Mouse (Mus musculus): ENCODE measurements around the gene H2-M10.1. TPM values are rescaled to one million over a fixed set of nuclear protein-coding genes. Genes with fewer than 3 reads are reported as not detected.
A peak's percentile ranks its signal among the peaks of the same experiment; 100 is the strongest.
"Not testable (repeated sequence)": the region's sequence is repeated elsewhere in the genome, so short reads cannot be mapped to it uniquely, and the experiment has no call there.

The H2-M10.1 gene
- total and polyA plus RNA-seq, 2 experiments from 2014 or later, result not detected

GRCm38 (mm10) chr17:36315041-36315688, 10.8 kb downstream of the H2-M10.1 start:
- ATAC-seq (peak; percentile 94), DNase-seq (peak; percentile 87)
- H3K4me1 ChIP-seq (ENCODE audit: insufficient read depth), result 0 out of 2 replicates have a peak, but pooled peaks cover 5% of the 10 kb centered on the region
- H3K9ac ChIP-seq, result peak overlapping the region; percentile 69
- under 1% methylated on average over 19 of the region's 19 CpGs for WGBS
- no peaks in the 10 kb centered on the region for H3K36me3 ChIP-seq (ENCODE audit: insufficient read depth)
- peak overlapping the region; percentile 63 for H3K4me3 ChIP-seq (ENCODE audit: low read depth, low read length)
- no peaks in the 10 kb centered on the region for H3K27me3 ChIP-seq (ENCODE audit: insufficient read depth, low read length)
- TF ChIP-seq CTCF (IDR thresholded peaks at IDR 0.05; ENCODE audit: low read depth), result no peak
- H3K4me2 ChIP-seq (ENCODE audit: low read depth), result peak overlapping the region; percentile 68
- no peaks in the 10 kb centered on the region for H3K9me3 ChIP-seq (ENCODE audit: low read length)
- peak overlapping the region; percentile 92 for H3K27ac ChIP-seq (ENCODE audit: low read depth, low read length)

DNA sequence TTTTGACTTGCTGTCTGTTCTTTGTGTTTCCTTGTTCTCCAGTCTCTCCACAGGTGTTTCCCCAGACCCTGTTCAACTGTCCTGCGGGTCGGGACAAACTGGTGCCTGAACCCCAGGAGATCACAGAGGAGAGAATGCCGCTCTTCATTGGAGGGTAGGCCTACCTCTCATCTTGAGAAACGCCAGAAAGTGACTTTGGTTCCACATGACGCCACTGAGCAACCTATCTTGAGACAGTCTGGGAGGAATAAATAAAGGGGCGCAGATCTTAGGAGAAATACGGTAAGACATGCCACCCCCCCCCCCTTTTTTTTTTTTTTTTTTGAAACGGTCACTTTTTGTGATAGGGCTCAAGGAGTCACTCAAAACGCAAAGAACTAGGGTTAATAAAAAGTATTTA, 11.4 kb downstream of the H2-M10.1 start:
- Histone ChIP-seq H3K4me1 (ENCODE audit: insufficient read depth) (0 out of 2 replicates have a peak, but pooled peaks cover 5% of the 10 kb centered on the region), H3K4me2 (ENCODE audit: low read depth) (peak overlapping the region; percentile 68), H3K4me3 (ENCODE audit: low read depth, low read length) (peak overlapping the region; percentile 63), H3K9ac (peak overlapping the region; percentile 69), H3K36me3 (ENCODE audit: insufficient read depth) (no peaks in the 10 kb centered on the region), H3K27me3 (ENCODE audit: insufficient read depth, low read length) (no peaks in the 10 kb centered on the region), H3K27ac (ENCODE audit: low read depth, low read length) (peak overlapping the region; percentile 92; the same call in 1 of the 2 replicates), H3K9me3 (ENCODE audit: low read length) (no peaks in the 10 kb centered on the region)
- peak; percentile 73 for DNase-seq
- TF ChIP-seq CTCF (IDR thresholded peaks at IDR 0.05; ENCODE audit: low read depth), result no peak
- ATAC-seq, result peak; percentile 61
- 2% methylated on average over 9 of the region's 9 CpGs for WGBS

- Histone ChIP-seq H3K9ac (no peak overlapping the region), H3K36me3 (ENCODE audit: insufficient read depth) (no peaks in the 10 kb centered on the region), H3K27me3 (ENCODE audit: insufficient read depth, low read length) (no peaks in the 10 kb centered on the region), H3K9me3 (ENCODE audit: low read length) (no peaks in the 10 kb centered on the region), H3K4me3 (ENCODE audit: low read depth, low read length) (no peak overlapping the region), H3K4me1 (ENCODE audit: insufficient read depth) (no peaks in the 10 kb centered on the region), H3K27ac (ENCODE audit: low read depth, low read length) (no peak overlapping the region), H3K4me2 (ENCODE audit: low read depth) (0 out of 2 replicates have a peak overlapping the region, but pooled peaks have one; percentile 23)
- ATAC-seq (no peak), DNase-seq (no peak)
- TF ChIP-seq CTCF (IDR thresholded peaks at IDR 0.05; ENCODE audit: low read depth), result no peak
- WGBS, result 38% methylated on average over 1 of the region's 1 CpGs
Observed at GRCm38 (mm10) chr17:36309293-36309692, 16.7 kb downstream of the H2-M10.1 start.

- not testable (repeated sequence) for H3K36me3 ChIP-seq (ENCODE audit: insufficient read depth); H3K27ac ChIP-seq (ENCODE audit: low read depth, low read length); H3K4me1 ChIP-seq (ENCODE audit: insufficient read depth); H3K9me3 ChIP-seq (ENCODE audit: low read length); H3K27me3 ChIP-seq (ENCODE audit: insufficient read depth, low read length); H3K9ac ChIP-seq; H3K4me3 ChIP-seq (ENCODE audit: low read depth, low read length)
- DNase-seq (peak; percentile 91), ATAC-seq (peak; percentile 89)
- 1% methylated on average over 3 of the region's 3 CpGs for WGBS
- H3K4me2 ChIP-seq (ENCODE audit: low read depth), result peak overlapping the region; percentile 23; the same call in 1 of the 2 replicates
- TF ChIP-seq CTCF (IDR thresholded peaks at IDR 0.05; ENCODE audit: low read depth), result peak; percentile 84
Observed at GRCm38 (mm10) chr17:36308855-36309254, 17.1 kb downstream of the H2-M10.1 start.

GRCm38 (mm10) chr17:36286390-36286789, 39.6 kb downstream of the H2-M10.1 start, which contains the start of gene H2-M10.2:
H2-M10.2 (minus strand) TSS chr17:36286490.
- Histone ChIP-seq H3K27me3 (ENCODE audit: insufficient read depth, low read length) (no peaks in the 10 kb centered on the region), H3K4me1 (ENCODE audit: insufficient read depth) (no peaks in the 10 kb centered on the region), H3K9me3 (ENCODE audit: low read length) (no peaks in the 10 kb centered on the region), H3K4me2 (ENCODE audit: low read depth) (no peak within 1 kb of the TSS), H3K4me3 (ENCODE audit: low read depth, low read length) (no peak within 1 kb of the TSS), H3K9ac (no peak within 1 kb of the TSS), H3K36me3 (ENCODE audit: insufficient read depth) (no peaks in the 10 kb centered on the region), H3K27ac (ENCODE audit: low read depth, low read length) (no peak within 1 kb of the TSS)
- DNase-seq (no peak), ATAC-seq (no peak)
- TF ChIP-seq CTCF (IDR thresholded peaks at IDR 0.05; ENCODE audit: low read depth), result no peak
- 92% methylated on average over 2 of the region's 2 CpGs for WGBS

GRCm38 (mm10) chr17:36281521-36282245, 44.3 kb downstream of the H2-M10.1 start:
- no peak overlapping the region for H3K4me2 ChIP-seq (ENCODE audit: low read depth)
- no peak for DNase-seq
- H3K4me1 ChIP-seq (ENCODE audit: insufficient read depth), result no peaks in the 10 kb centered on the region
- no peak overlapping the region for H3K9ac ChIP-seq
- 93% methylated on average over 4 of the region's 4 CpGs for WGBS
- peaks cover 3% of the 10 kb centered on the region for H3K36me3 ChIP-seq (ENCODE audit: insufficient read depth)
- no peaks in the 10 kb centered on the region for H3K27me3 ChIP-seq (ENCODE audit: insufficient read depth, low read length)
- no peak for TF ChIP-seq CTCF (IDR thresholded peaks at IDR 0.05; ENCODE audit: low read depth)
- ATAC-seq, result no peak
- no peak overlapping the region for H3K27ac ChIP-seq (ENCODE audit: low read depth, low read length)
- H3K4me3 ChIP-seq (ENCODE audit: low read depth, low read length), result no peak overlapping the region
- no peaks in the 10 kb centered on the region for H3K9me3 ChIP-seq (ENCODE audit: low read length)

GRCm38 (mm10) chr17:36274776-36275175, 51.2 kb downstream of the H2-M10.1 start:
- WGBS, result 93% methylated on average over 4 of the region's 4 CpGs
- no peak for ATAC-seq
- no peak overlapping the region for H3K4me2 ChIP-seq (ENCODE audit: low read depth)

More at GRCm38 (mm10) chr17:36274776-36275175, 51.2 kb downstream of the H2-M10.1 start:
- Histone ChIP-seq H3K4me1 (ENCODE audit: insufficient read depth) (peaks cover 15% of the 10 kb centered on the region), H3K27ac (ENCODE audit: low read depth, low read length) (no peak overlapping the region), H3K9ac (no peak overlapping the region), H3K27me3 (ENCODE audit: insufficient read depth, low read length) (no peaks in the 10 kb centered on the region), H3K9me3 (ENCODE audit: low read length) (no peaks in the 10 kb centered on the region), H3K36me3 (ENCODE audit: insufficient read depth) (peaks cover 13% of the 10 kb centered on the region), H3K4me3 (ENCODE audit: low read depth, low read length) (no peak overlapping the region)
- no peak for TF ChIP-seq CTCF (IDR thresholded peaks at IDR 0.05; ENCODE audit: low read depth)
- no peak for DNase-seq

All from forebrain, postnatal 0 days (tissue).